Mouse (Mus musculus): ENCODE measurements around the gene Ugt1a9. TPM values are rescaled to one million over a fixed set of nuclear protein-coding genes. Genes with fewer than 3 reads are reported as not detected.
A peak's percentile ranks its signal among the peaks of the same experiment; 100 is the strongest.

The Ugt1a9 gene
- total and polyA plus RNA-seq, 3 experiments: not detected

DNA sequence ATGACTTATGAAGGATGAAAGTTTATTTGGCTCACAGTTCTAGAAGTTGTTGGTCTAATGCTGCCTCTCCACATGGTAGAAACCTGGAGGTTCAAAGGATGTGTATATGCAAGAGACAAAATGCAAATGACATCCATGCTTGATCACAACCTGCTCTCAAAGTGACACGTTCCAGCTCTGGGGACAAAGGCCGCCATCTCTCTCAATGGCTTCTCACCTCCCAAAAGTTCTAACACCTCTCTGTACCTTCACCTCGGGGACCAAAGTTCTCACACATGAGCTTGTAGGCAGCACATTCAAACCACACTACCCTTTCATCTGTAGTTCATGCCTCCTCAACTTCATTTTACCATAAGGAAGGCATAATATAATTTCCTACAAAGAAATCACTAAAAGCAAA is 147.0 kb downstream of the Ugt1a9 start:
- H3K27me3 ChIP-seq (replicated peaks): no peaks in the 10 kb centered on the region
- peak; percentile 7 for DNase-seq (ENCODE audit: extremely low read depth)
- H3K4me3 ChIP-seq (replicated peaks in 1 of 3; ENCODE audit: low read depth in 2 of 3, low read length in 2 of 3, poor library complexity in 1 of 3): no peak overlapping the region
- H3K4me1 ChIP-seq (ENCODE audit: control insufficient read depth in 1 of 2, insufficient read depth in 2 of 2): no peaks in the 10 kb centered on the region
- dilution Hi-C loops (cut with MboI; ENCODE audit: extremely low pct_ligation_motif_present, extremely low pct_unique_long_range_greater_than_20kb, low sequenced_read_pairs): no loop called here
- in situ Hi-C loops (cut with MboI; ENCODE audit: low pct_ligation_motif_present, low pct_unique_long_range_greater_than_20kb, low sequenced_read_pairs): no loop called here
- no peak overlapping the region for H3K9ac ChIP-seq (ENCODE audit: insufficient read depth, low read depth)
- peaks cover 74% of the 10 kb centered on the region for H3K9me3 ChIP-seq (replicated peaks; ENCODE audit: low read length)
- H3K4me2 ChIP-seq (ENCODE audit: insufficient read depth, low read depth, poor library complexity, severe bottlenecking): no peak overlapping the region
- H3K36me3 ChIP-seq (replicated peaks in 1 of 2; ENCODE audit: control insufficient read depth in 1 of 2, insufficient read depth in 1 of 2, low read length in 1 of 2): no peaks in the 10 kb centered on the region
- no peak overlapping the region for H3K27ac ChIP-seq (ENCODE audit: insufficient read depth, low read depth)
- TF ChIP-seq GABPA (IDR thresholded peaks at IDR 0.05; ENCODE audit: insufficient replicate concordance, low read depth, low read length): no peak
- TF ChIP-seq CHD2 (IDR thresholded peaks at IDR 0.05; ENCODE audit: low read length): no peak
- no peak for TF ChIP-seq HCFC1 (IDR thresholded peaks at IDR 0.05; ENCODE audit: low read depth, low read length)
- no peak for TF ChIP-seq TBP (conservative IDR thresholded peaks at IDR 0.05; ENCODE audit: low read depth, low read length)
- no peak for TF ChIP-seq JUN (IDR thresholded peaks at IDR 0.05; ENCODE audit: insufficient read depth, low read depth, low read length)
- TF ChIP-seq NRF1 (IDR thresholded peaks at IDR 0.05; ENCODE audit: low read depth, low read length): no peak
- no peak for TF ChIP-seq SMC3 (IDR thresholded peaks at IDR 0.05; ENCODE audit: low read depth, low read length)
- no peak for TF ChIP-seq MYC (IDR thresholded peaks at IDR 0.05; ENCODE audit: low read depth, low read length)
- TF ChIP-seq KAT2A (IDR thresholded peaks at IDR 0.05; ENCODE audit: insufficient replicate concordance, low read length): no peak
- TF ChIP-seq EP300 (IDR thresholded peaks at IDR 0.05; ENCODE audit: low read length): no peak
- no peak for TF ChIP-seq SIN3A (IDR thresholded peaks at IDR 0.05; ENCODE audit: low read length)
- TF ChIP-seq ZC3H11A (IDR thresholded peaks at IDR 0.05; ENCODE audit: low read depth, low read length): no peak
- TF ChIP-seq JUND (conservative IDR thresholded peaks at IDR 0.05; ENCODE audit: low read depth, low read length): no peak
- TF ChIP-seq MEF2A (IDR thresholded peaks at IDR 0.05; ENCODE audit: borderline replicate concordance, low read depth, low read length): no peak
- no peak for TF ChIP-seq RCOR1 (conservative IDR thresholded peaks at IDR 0.05; ENCODE audit: low read depth, low read length)
- no peak for TF ChIP-seq POLR2AphosphoS2 (IDR thresholded peaks at IDR 0.05; ENCODE audit: low read depth, low read length)
- TF ChIP-seq IRF4 (IDR thresholded peaks at IDR 0.05; ENCODE audit: low read depth, low read length): no peak
- TF ChIP-seq UBTF (IDR thresholded peaks at IDR 0.05; ENCODE audit: low read depth, low read length): no peak
- TF ChIP-seq ELF1 (IDR thresholded peaks at IDR 0.05; ENCODE audit: low read depth, low read length): no peak
- no peaks in the 10 kb centered on the region for H3K79me2 ChIP-seq (replicated peaks; ENCODE audit: control insufficient read depth, extremely low read depth, insufficient read depth, poor library complexity, severe bottlenecking)

- Histone ChIP-seq H3K9me3 (replicated peaks; ENCODE audit: low read length) (peaks cover 69% of the 10 kb centered on the region), H3K27me3 (replicated peaks) (no peaks in the 10 kb centered on the region), H3K4me2 (ENCODE audit: insufficient read depth, low read depth, poor library complexity, severe bottlenecking) (no peak overlapping the region), H3K4me1 (ENCODE audit: control insufficient read depth in 1 of 2, insufficient read depth in 2 of 2) (no peaks in the 10 kb centered on the region), H3K4me3 (replicated peaks in 1 of 3; ENCODE audit: low read depth in 2 of 3, low read length in 2 of 3, poor library complexity in 1 of 3) (no peak overlapping the region), H3K27ac (ENCODE audit: insufficient read depth, low read depth) (no peak overlapping the region), H3K9ac (ENCODE audit: insufficient read depth, low read depth) (no peak overlapping the region), H3K36me3 (replicated peaks in 1 of 2; ENCODE audit: control insufficient read depth in 1 of 2, insufficient read depth in 1 of 2, low read length in 1 of 2) (no peaks in the 10 kb centered on the region), H3K79me2 (replicated peaks; ENCODE audit: control insufficient read depth, extremely low read depth, insufficient read depth, poor library complexity, severe bottlenecking) (no peaks in the 10 kb centered on the region)
- peak; percentile 2 for DNase-seq (ENCODE audit: extremely low read depth)
- dilution Hi-C loops (cut with MboI; ENCODE audit: extremely low pct_ligation_motif_present, extremely low pct_unique_long_range_greater_than_20kb, low sequenced_read_pairs) (no loop called here), in situ Hi-C loops (cut with MboI; ENCODE audit: low pct_ligation_motif_present, low pct_unique_long_range_greater_than_20kb, low sequenced_read_pairs) (no loop called here)
- TF ChIP-seq RAD21 (IDR thresholded peaks at IDR 0.05; ENCODE audit: low read depth, low read length) (no peak), CHD2 (IDR thresholded peaks at IDR 0.05; ENCODE audit: low read length) (no peak)
Observed at GRCm38 (mm10) chr1:88218051-88218450, 147.5 kb downstream of the Ugt1a9 start.

Data from CH12.LX (cell line).